Mouse (Mus musculus) layer of hippocampus, adult 9-11 months (tissue): ENCODE data around the gene Tnnt3.

ENCODE experiments used
- DNase-seq: peaks from one replicate; pipeline ENCODE4 v3.0.0; 2022

Gene Tnnt3

GRCm38 (mm10) chr7:142478001-142478400, 20.6 kb upstream of the Tnnt3 start:
- DNase-seq: no peak

GRCm38 (mm10) chr7:142478574-142478973, 20.1 kb upstream of the Tnnt3 start:
- DNase-seq: no peak

- no peak for DNase-seq
Measured at GRCm38 (mm10) chr7:142479307-142479706, 19.3 kb upstream of the Tnnt3 start.

- no peak for DNase-seq
Measured at GRCm38 (mm10) chr7:142479886-142480285, 18.8 kb upstream of the Tnnt3 start.

GRCm38 (mm10) chr7:142480661-142481060, 18.0 kb upstream of the Tnnt3 start:
- no peak for DNase-seq

GRCm38 (mm10) chr7:142481186-142481567, 17.5 kb upstream of the Tnnt3 start:
- DNase-seq: no peak

DNA sequence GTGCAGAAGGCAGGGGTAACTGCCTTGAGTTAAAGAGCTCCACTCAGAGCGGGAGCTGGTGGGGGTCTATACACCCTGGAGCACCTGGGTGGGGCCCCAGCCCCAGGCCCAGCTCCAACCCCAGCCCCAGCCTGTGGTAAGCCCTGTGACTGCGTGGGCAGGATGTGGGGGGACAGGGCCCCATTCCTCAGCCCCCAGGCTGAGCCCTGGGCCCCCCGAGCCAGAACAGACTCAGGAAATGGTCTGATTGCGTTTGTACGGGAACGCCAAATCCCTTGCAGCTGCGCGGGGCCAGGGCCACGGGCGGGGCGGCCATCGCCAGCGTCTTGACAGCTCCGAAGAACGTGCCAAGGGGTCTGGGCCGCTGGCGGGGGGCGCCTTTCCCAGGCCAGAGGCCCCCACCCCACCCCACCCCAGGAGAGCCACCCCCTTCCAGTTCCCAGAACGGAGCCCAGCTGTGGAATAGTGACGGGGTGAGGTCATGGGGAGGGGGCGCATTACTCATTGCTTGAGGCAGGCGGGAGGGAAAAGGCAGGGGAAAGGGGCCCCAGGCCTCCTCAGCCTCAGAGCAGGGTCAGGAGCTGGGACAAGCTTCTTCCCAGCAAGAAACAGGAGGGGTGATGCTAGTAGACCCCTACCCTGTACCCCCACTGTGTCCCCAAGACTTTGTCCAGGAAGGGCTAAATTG, 16.9 kb upstream of the Tnnt3 start:
- no peak for DNase-seq

- DNase-seq: no peak
Measured at GRCm38 (mm10) chr7:142482256-142482609, 16.4 kb upstream of the Tnnt3 start.

GRCm38 (mm10) chr7:142483136-142483535, 15.5 kb upstream of the Tnnt3 start:
- DNase-seq: no peak

DNA sequence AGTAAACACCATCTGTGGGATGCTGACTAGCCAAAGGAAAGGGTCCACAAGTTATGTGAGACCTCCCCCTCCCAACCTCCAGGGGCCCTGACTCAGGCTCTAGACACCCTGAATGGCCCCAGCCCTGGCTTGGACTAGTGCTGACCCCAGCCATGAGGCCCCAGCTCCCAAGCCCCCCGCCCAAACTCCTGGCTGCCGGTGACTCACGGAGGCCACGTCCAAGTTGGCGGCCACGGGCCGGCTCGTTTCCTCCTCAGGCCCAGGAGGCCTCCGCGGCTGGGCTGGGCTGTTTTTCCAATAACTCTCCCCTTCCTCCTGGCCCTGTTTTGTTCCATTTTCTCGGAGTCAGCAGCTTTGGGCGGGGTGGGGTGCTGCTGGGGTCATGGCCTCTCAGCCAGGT, 13.9 kb upstream of the Tnnt3 start:
- no peak for DNase-seq

DNA sequence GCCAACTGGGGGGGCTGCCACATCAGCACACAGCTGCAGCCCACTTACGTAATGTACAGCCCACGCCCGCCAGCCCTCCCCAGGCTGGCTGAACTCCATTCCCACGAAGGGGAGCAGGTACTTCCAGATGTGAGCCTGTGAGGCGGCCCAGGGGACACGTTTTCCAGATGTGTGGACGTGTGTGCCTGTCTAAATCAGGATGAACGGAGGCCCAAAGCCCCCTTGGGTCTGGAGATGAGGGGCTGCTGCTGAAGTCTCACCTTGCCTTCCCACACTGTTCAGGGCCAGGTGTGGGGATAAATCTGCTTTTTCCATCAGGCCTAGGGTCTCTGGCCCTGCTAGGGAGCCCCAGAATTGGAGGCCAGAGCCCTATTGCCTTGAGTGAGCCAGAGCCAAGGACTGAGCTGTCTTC, 11.9 kb upstream of the Tnnt3 start:
- DNase-seq: no peak

DNA sequence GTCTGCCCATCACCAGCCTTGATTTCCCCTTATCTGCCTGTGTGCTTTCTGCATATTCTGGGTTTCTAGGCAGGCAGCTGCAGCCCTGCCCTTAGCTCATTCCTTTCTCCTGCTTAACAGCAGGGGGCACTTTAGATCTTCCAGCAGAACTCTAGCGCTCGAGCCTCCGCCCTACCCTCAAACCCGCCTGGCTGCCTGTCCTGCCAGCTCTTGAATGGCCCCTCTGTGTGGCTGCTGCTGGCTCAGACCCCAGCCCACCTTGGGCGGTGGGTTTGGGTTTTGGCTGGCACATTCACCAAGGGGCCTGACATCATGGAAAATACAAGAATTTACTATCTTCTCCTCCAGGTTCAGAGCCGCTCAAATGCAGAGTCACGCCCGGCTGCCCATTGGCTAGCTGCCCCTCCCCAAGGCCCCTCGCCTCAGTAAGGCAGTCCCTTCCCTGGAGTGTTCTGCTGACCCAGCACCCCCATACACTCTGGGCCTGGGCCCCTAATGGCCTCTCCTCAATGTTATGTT, 11.2 kb upstream of the Tnnt3 start:
- DNase-seq: peak; percentile 49

GRCm38 (mm10) chr7:142488053-142488452, 10.6 kb upstream of the Tnnt3 start:
- DNase-seq: no peak

DNA sequence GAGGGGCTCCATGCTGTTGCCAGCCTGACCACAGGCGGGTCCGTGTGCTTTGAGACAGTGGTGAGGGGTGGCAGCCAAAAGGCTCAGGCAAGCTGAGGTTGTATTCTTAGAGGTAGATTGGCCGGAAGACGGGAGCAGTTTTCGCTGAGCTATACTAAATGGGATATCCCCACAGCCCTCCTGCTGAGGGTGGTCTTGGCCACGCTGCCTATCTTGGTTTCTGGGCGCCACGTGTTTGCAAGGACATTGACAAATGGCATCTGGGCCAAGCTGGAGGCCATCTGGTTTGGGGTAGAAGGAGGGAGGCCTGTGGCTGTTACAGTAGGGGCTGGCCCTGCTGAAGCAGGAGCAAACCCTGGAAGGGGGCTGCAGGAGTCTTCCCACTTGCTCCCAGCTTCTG, 5.1 kb upstream of the Tnnt3 start:
- DNase-seq: no peak

DNA sequence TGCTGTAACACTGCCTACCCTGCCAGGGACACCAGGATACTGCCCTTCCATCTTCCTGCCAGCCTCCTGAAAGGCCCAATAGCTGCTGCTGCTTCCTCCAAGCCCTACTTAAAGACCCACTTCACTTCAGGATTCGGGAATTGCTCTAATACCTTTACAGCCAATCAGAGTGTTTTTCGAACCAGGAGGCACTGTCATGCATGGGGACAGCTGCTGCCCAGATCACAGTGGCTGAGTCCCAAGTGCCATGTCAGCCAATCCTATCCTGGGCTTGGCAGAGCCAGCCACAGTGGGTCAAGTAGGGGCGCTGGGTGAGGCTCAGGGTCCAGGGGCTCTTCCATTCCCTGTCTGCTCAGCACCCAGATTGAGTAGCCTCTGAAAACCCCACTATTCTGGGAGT, 2.5 kb upstream of the Tnnt3 start:
- DNase-seq: no peak

- DNase-seq: no peak
Measured at GRCm38 (mm10) chr7:142496800-142497199, 1.8 kb upstream of the Tnnt3 start.

- no peak for DNase-seq
Measured at GRCm38 (mm10) chr7:142497775-142498174, 861 bp upstream of the Tnnt3 start.

DNA sequence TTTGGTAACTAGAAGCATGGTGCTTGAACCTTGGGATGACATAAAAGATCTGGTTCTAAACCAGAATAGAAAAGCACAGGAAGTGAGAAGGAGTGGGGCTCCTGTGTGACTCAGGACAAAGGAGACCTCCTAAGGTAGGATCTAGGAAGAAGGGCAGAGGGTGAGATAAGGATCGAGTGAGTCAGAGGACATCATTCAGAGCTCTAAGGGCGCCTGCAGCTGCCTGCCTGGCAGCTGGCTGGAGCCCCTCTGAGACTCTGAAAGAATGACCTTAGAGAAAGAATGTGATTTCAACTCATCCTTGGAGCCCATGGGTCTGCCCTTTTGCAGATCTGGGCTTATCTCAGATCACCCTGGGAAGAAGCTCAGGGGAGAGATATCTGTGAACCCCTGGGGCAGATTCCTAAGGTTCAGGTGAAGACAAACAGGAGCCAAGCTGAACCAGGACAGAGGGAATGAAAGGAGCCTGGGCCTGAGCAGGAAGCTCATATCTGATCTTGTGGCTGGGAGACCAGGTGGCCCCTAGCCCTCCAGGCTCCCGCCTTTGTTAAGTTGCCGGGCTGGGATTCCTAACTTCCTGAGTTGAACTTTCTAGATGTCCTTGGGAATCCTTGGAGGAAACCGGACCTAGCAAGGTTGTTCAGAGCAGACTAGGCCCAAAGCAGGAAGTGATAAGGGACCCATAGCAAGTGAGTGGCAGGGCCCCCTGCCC, 530 bp downstream of the Tnnt3 start:
- DNase-seq: no peak

DNA sequence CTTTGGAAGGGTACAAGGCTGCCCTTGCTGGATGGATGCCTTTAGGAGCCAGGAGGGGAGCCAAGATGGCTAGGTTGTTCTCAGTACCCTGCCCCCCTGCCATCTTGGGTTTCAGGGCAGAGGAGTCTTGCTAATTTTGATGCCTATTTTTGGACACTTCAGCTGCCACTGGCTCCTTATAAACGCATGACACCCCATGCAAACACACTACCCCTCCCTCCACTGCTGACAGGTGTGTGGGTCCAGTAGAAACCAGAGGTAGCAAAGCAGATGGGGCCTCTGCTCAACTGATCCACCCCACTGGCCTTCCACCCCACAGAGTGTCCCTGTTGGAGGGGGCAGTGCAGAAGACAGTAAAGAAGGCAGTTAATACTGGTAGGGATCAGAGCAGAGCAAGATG, 1.4 kb downstream of the Tnnt3 start:
- no peak for DNase-seq

GRCm38 (mm10) chr7:142503206-142503605, 4.6 kb downstream of the Tnnt3 start:
- DNase-seq: no peak

DNA sequence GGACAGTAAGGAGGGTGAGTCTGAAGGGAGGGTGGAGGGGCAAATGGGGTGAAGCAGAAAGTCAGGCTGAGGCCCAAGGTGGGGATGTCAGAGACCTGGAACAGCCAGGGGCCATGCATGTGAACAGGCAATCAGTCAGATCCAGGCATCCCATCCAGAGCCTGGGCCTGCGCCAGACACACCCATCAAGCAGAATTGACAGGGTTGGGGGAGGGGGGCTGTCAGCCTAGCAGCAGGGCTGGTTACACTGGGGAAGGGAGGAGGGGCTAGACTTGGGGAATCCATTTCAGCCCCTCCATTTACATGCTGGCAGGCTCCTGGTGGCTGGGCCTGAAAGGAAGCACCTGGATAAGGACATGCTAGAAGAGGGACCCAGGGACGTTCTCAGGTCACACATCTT, 7.3 kb downstream of the Tnnt3 start:
- no peak for DNase-seq

GRCm38 (mm10) chr7:142506501-142506900, 7.9 kb downstream of the Tnnt3 start:
- DNase-seq: no peak

GRCm38 (mm10) chr7:142507453-142507852, 8.8 kb downstream of the Tnnt3 start:
- DNase-seq: no peak

DNA sequence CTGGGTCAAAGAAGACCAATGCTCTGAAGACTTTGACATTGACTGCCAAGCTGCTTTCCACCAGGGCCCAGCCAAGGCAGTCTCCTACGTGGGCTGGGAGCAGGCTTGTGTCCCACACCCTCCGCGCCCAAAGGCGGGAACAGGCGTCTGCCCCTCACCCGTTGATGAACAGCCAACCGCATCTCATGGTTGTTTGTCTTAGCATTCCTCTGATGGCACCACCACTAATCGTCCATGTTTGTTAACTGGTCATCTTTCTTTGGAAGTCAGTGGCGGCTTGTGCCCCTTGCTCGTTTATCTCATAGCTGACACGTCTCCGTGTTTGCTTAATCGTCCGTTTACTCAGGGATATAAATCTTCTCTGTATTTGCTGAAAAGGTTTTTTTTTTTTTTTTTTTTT, 10.9 kb downstream of the Tnnt3 start:
- no peak for DNase-seq
